Mouse (Mus musculus) inflammation-experienced regulatory T-cells, adult 6 months (primary cell): Measurements from ENCODE around the gene Sval2. TPM values are rescaled to one million over a fixed set of nuclear protein-coding genes. Genes with fewer than 3 reads are reported as not detected.

Experiments
- ATAC-seq: one replicate; pipeline ENCODE4 v1.8.0; 2017
- polyA plus RNA-seq, 3 experiments: library from polyadenylated mRNA; unstranded; fragments of 100-300 nt; shearing (Covaris generic); gene quantifications; one replicate each; pipeline ENCODE4 v1.2.1; 2017

Sval2 gene
- not detected for polyA plus RNA-seq

GRCm38 (mm10) chr6:41852689-41853088, at the start of gene Sval2:
Gene Sval2, plus strand, starts transcription at chr6:41852989.
- ATAC-seq, result no peak

DNA sequence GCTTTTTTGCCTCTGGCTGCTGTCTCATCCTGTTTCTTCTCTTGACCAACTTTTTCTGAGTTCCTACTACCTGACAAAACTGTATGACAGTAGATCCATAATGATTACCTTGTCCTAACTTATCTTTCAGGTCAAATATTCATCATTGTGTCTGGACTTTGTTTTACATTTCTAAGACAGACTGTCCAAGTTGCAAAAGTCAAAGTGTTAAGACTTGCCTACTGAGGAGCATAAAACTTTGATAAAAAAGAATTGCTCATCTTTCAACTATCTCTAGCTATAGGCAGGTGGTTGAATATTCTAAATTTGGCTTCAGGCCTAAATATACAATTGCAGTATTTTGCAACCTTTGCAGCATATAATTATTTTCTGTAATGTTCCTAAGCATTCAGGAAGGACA, 28.7 kb upstream of the Sval2 start:
- ATAC-seq, result no peak

DNA sequence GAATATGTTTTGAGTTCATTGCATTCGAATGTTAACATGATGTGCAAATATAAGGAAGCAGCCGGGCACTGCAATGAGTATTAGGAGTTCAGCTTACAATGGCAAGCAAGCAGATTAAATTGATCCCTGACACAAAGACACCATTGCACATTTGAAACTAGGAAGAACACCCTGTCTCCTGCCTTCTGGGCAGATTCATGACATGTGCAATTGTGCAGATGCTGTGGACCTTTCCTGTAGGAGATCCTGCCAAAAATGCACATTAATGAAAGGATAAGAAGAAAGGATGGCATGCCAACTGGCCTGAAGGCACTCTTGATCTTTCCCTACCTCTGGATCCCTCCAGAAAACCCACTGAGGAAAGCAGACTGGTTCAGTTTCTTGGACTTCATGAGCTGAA, 23.3 kb upstream of the Sval2 start:
- ATAC-seq, result no peak

GRCm38 (mm10) chr6:41847235-41847634, 5.6 kb upstream of the Sval2 start, which contains the start of gene Pip:
Gene Pip, plus strand, starts transcription at chr6:41847535.
- no peak for ATAC-seq

DNA sequence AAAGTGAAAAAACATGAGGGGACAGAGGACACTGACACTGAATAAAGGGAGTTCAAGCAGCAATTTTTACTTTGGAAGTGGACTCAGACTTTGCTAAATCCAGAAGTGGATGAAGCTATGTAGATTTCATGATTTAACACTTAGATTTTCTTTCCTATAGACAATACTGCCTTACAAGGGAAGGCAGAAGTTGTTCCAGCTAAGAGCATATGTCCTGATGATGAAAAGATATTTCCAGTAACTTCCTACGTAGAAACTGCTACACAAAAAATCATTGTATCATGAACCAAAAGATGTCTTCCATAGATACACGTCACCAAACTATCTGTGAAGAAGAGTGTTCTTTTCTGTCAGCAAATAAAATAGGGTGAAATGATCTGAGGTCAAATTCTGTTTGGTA, 11.2 kb downstream of the Sval2 start:
- ATAC-seq, result no peak

- ATAC-seq, result no peak
Measured at GRCm38 (mm10) chr6:41911625-41912024, 58.8 kb downstream of the Sval2 start.

Other genes with a start within 250 kb of the Sval2 start
- 10 to 100 TPM in 2 of 3 experiments, 1 to 10 TPM in 1; 9.4 to 20.7 (median 16.5) TPM for gene Ephb6, start 247.5 kb upstream of the Sval2 start, polyA plus RNA-seq
- under 1 TPM; 0.25 to 0.74 (median 0.41) TPM for gene Trpv6, start 216.6 kb upstream of the Sval2 start, polyA plus RNA-seq
- not detected for gene Trpv5, start 172.2 kb upstream of the Sval2 start, polyA plus RNA-seq
- not detected for gene Llcfc1, start 168.6 kb upstream of the Sval2 start, polyA plus RNA-seq
- gene Kel, start 148.7 kb upstream of the Sval2 start, polyA plus RNA-seq, result not detected
- gene Olfr459, start 77.8 kb upstream of the Sval2 start, polyA plus RNA-seq, result not detected
- gene Pip, start 5.5 kb upstream of the Sval2 start, polyA plus RNA-seq, result not detected
- gene Sval1, start 98.6 kb downstream of the Sval2 start, polyA plus RNA-seq, result not detected
- not detected for gene Sval3, start 115.2 kb downstream of the Sval2 start, polyA plus RNA-seq
- not detected for gene Sva, start 185.4 kb downstream of the Sval2 start, polyA plus RNA-seq